Mouse (Mus musculus) forelimb bud, embryonic 11.5 days (tissue): ENCODE measurements at regions not wholly inside any gene's neighbourhood (a gene's known extent, or its start where the extent isn't known, plus 50 kb on each side); places are given as distances from the start of the nearest gene placed in this dataset.
A peak's percentile ranks its signal among the peaks of the same experiment; 100 is the strongest.

Experiments used
- DNase-seq: peaks from one replicate; pipeline ENCODE4 v3.0.0-alpha.2; 2012; ENCODE audit warnings: low read depth, low spot score

GRCm38 (mm10) chr17:31776949-31777607 lies 78.5 kb downstream of the Sik1 start:
- DNase-seq: peak; percentile 57

GRCm38 (mm10) chr17:31777751-31778150 lies 77.9 kb downstream of the Sik1 start:
- no peak for DNase-seq

- DNase-seq: no peak
These were observed 76.1 kb downstream of the Sik1 start for GRCm38 (mm10) chr17:31779466-31779865.

GRCm38 (mm10) chr17:31782251-31782650 lies 73.4 kb downstream of the Sik1 start:
- DNase-seq: no peak

- DNase-seq: no peak
These were observed 72.5 kb downstream of the Sik1 start for GRCm38 (mm10) chr17:31783071-31783470.

GRCm38 (mm10) chr17:31788316-31788715 lies 67.3 kb downstream of the Sik1 start:
- DNase-seq: no peak

- DNase-seq: no peak
These were observed 66.5 kb downstream of the Sik1 start for GRCm38 (mm10) chr17:31789068-31789583.

GRCm38 (mm10) chr17:31789906-31790279 lies 65.7 kb downstream of the Sik1 start:
- peak; percentile 55 for DNase-seq

GRCm38 (mm10) chr17:31790280-31791063 lies 65.1 kb downstream of the Sik1 start:
- DNase-seq: no peak

- no peak for DNase-seq
These were observed 63.9 kb downstream of the Sik1 start for GRCm38 (mm10) chr17:31791656-31792055.

GRCm38 (mm10) chr17:31793040-31793439 lies 62.6 kb downstream of the Sik1 start:
- no peak for DNase-seq

- no peak for DNase-seq
These were observed 62.1 kb downstream of the Sik1 start for GRCm38 (mm10) chr17:31793521-31793920.

GRCm38 (mm10) chr17:31793964-31794363 lies 61.6 kb downstream of the Sik1 start:
- no peak for DNase-seq
